Mouse (Mus musculus) myocyte (in vitro differentiated cells): ENCODE measurements at regions not wholly inside any gene's neighbourhood (a gene's known extent, or its start where the extent isn't known, plus 50 kb on each side); places are given as distances from the start of the nearest gene placed in this dataset.

Experiments used
- H3K27me3 ChIP-seq: one replicate; pipeline ENCODE4 v1.6.1; 2011; ENCODE audit not compliant: control insufficient read depth, insufficient read depth, insufficient read length
- H3K36me3 ChIP-seq: one replicate; pipeline ENCODE4 v1.6.1; 2011; ENCODE audit not compliant: control insufficient read depth, insufficient read depth
- H3K4me2 ChIP-seq: one replicate; pipeline ENCODE4 v1.6.1; 2011; ENCODE audit warnings: low read depth, control low read depth
- H3K4me3 ChIP-seq: one replicate; pipeline ENCODE4 v1.5.1; 2011; ENCODE audit warnings: mild to moderate bottlenecking, control low read depth, moderate library complexity
- H3K79me2 ChIP-seq: one replicate; pipeline ENCODE4 v1.6.1; 2011; ENCODE audit not compliant: control insufficient read depth, insufficient read depth
- H3ac ChIP-seq: one replicate; pipeline ENCODE4 v1.6.1; 2011; ENCODE audit not compliant: control insufficient read depth, insufficient read length
- CEBPB ChIP-seq: IDR thresholded peaks from 2 replicates; pipeline ENCODE4 v1.6.1; 2011; ENCODE audit warnings: mild to moderate bottlenecking, moderate library complexity; ENCODE audit not compliant: poor library complexity, insufficient read depth, severe bottlenecking
- E2F4 ChIP-seq: IDR thresholded peaks from one replicate; pipeline ENCODE4 v1.6.1; 2011; ENCODE audit warnings: mild to moderate bottlenecking, control low read depth, moderate library complexity; ENCODE audit not compliant: insufficient read depth
- MAX ChIP-seq: IDR thresholded peaks from one replicate; pipeline ENCODE4 v1.6.1; 2011; ENCODE audit warnings: low read depth, mild to moderate bottlenecking, control low read depth
- MYOD1 ChIP-seq, 3 experiments: IDR thresholded peaks; one replicate each; pipeline ENCODE4 v1.6.1; 2011; ENCODE audit warnings: control low read depth in 2 of 3, low read depth in 2 of 3, mild to moderate bottlenecking in 2 of 3, moderate library complexity in 1 of 3; ENCODE audit not compliant: insufficient read length in 2 of 3, control insufficient read depth in 1 of 3
- MYOG ChIP-seq, 3 experiments: IDR thresholded peaks; one replicate each; pipeline ENCODE4 v1.6.1; 2011; ENCODE audit warnings: control low read depth in 2 of 3, low read depth in 2 of 3, mild to moderate bottlenecking in 2 of 3; ENCODE audit not compliant: insufficient read length in 2 of 3, control insufficient read depth in 1 of 3, insufficient read depth in 1 of 3
- POLR2A ChIP-seq: IDR thresholded peaks from one replicate; pipeline ENCODE4 v1.6.1; 2011; ENCODE audit warnings: low read depth, mild to moderate bottlenecking, control low read depth, moderate library complexity; ENCODE audit not compliant: insufficient read length
- POLR2AphosphoS2 ChIP-seq: IDR thresholded peaks from one replicate; pipeline ENCODE4 v1.6.1; 2011; ENCODE audit warnings: low read depth, control low read depth; ENCODE audit not compliant: insufficient read length
- REST ChIP-seq: IDR thresholded peaks from one replicate; pipeline ENCODE4 v1.6.1; 2011; ENCODE audit warnings: mild to moderate bottlenecking, control low read depth, moderate library complexity; ENCODE audit not compliant: insufficient read depth, insufficient read length
- SRF ChIP-seq: IDR thresholded peaks from one replicate; pipeline ENCODE4 v1.6.1; 2011; ENCODE audit warnings: low read depth; ENCODE audit not compliant: control insufficient read depth, insufficient read length
- TCF12 ChIP-seq: IDR thresholded peaks from one replicate; pipeline ENCODE4 v1.6.1; 2011; ENCODE audit warnings: mild to moderate bottlenecking, control low read depth; ENCODE audit not compliant: poor library complexity, insufficient read depth, severe bottlenecking
- TCF3 ChIP-seq: IDR thresholded peaks from one replicate; pipeline ENCODE4 v1.6.1; 2011; ENCODE audit warnings: low read depth, control low read depth; ENCODE audit not compliant: insufficient read length
- USF1 ChIP-seq: IDR thresholded peaks from one replicate; pipeline ENCODE4 v1.6.1; 2011; ENCODE audit warnings: low read depth, mild to moderate bottlenecking, control low read depth, moderate library complexity

GRCm38 (mm10) chr14:48351652-48352051 lies 94.3 kb upstream of the Tmem260 start:
- H3K4me3 ChIP-seq: no peak overlapping the region
- TF ChIP-seq MYOG (IDR thresholded peaks at IDR 0.05; ENCODE audit: control insufficient read depth in 1 of 3, insufficient read depth in 1 of 3, insufficient read length in 2 of 3, low read depth in 2 of 3) (peak in 1 of 3 experiments; percentile 35), MYOD1 (IDR thresholded peaks at IDR 0.05; ENCODE audit: control insufficient read depth in 1 of 3, insufficient read length in 2 of 3, low read depth in 2 of 3) (peak in 2 of 3 experiments; percentile 61 to 68), TCF3 (no peak), CEBPB (no peak)
- H3K36me3 ChIP-seq: no peaks in the 10 kb centered on the region
- H3ac ChIP-seq: no peak overlapping the region
- no peaks in the 10 kb centered on the region for H3K79me2 ChIP-seq
- H3K27me3 ChIP-seq: no peaks in the 10 kb centered on the region
- no peak overlapping the region for H3K4me2 ChIP-seq

DNA sequence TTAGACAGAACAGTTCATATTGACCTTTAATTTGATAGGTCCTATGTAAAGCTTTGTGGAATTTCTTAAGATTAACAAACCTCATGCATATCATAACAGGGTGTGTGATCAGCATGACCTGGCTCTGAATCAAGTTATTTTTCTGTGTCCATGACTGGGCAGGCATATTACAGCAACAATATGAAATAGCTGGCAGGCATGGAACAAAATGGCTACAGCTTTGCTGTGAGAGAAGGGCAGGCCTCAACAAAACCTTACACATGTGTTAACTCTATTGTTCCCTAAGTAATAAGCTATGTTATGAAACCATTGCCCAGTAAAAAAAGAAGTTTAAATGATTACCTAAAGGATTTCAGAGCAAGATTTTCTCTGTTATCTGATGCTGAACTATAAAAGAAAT lies 93.1 kb upstream of the Tmem260 start:
- no peak overlapping the region for H3ac ChIP-seq
- H3K27me3 ChIP-seq: no peaks in the 10 kb centered on the region
- H3K36me3 ChIP-seq: no peaks in the 10 kb centered on the region
- H3K4me3 ChIP-seq: no peak overlapping the region
- no peaks in the 10 kb centered on the region for H3K79me2 ChIP-seq
- TF ChIP-seq TCF3 (no peak), MAX (no peak), TCF12 (no peak), E2F4 (no peak), REST (no peak), POLR2A (no peak), MYOD1 (IDR thresholded peaks at IDR 0.05; ENCODE audit: control insufficient read depth in 1 of 3, insufficient read length in 2 of 3, low read depth in 2 of 3) (no peak), CEBPB (no peak), SRF (no peak), POLR2AphosphoS2 (no peak), MYOG (IDR thresholded peaks at IDR 0.05; ENCODE audit: control insufficient read depth in 1 of 3, insufficient read depth in 1 of 3, insufficient read length in 2 of 3, low read depth in 2 of 3) (no peak), USF1 (no peak)
- no peak overlapping the region for H3K4me2 ChIP-seq

- Histone ChIP-seq H3K4me2 (no peak overlapping the region), H3ac (no peak overlapping the region), H3K79me2 (no peaks in the 10 kb centered on the region), H3K4me3 (no peak overlapping the region), H3K36me3 (no peaks in the 10 kb centered on the region), H3K27me3 (no peaks in the 10 kb centered on the region)
- no peak for TF ChIP-seq CEBPB
- TF ChIP-seq MAX: no peak
- TF ChIP-seq POLR2AphosphoS2: no peak
- TF ChIP-seq E2F4: no peak
- TF ChIP-seq POLR2A: no peak
- no peak for TF ChIP-seq SRF
- no peak for TF ChIP-seq REST
- TF ChIP-seq MYOD1 (IDR thresholded peaks at IDR 0.05; ENCODE audit: control insufficient read depth in 1 of 3, insufficient read length in 2 of 3, low read depth in 2 of 3): no peak
- no peak for TF ChIP-seq USF1
- TF ChIP-seq TCF3: no peak
- no peak for TF ChIP-seq MYOG (IDR thresholded peaks at IDR 0.05; ENCODE audit: control insufficient read depth in 1 of 3, insufficient read depth in 1 of 3, insufficient read length in 2 of 3, low read depth in 2 of 3)
- TF ChIP-seq TCF12: no peak
Observed at GRCm38 (mm10) chr14:48354176-48354575, 91.7 kb upstream of the Tmem260 start.

- no peak overlapping the region for H3K4me3 ChIP-seq
Observed at GRCm38 (mm10) chr14:48357441-48357840, 88.5 kb upstream of the Tmem260 start.

GRCm38 (mm10) chr14:48358487-48359159 lies 87.3 kb upstream of the Tmem260 start:
- Histone ChIP-seq H3K4me3 (no peak overlapping the region), H3K79me2 (no peaks in the 10 kb centered on the region), H3ac (no peak overlapping the region), H3K27me3 (no peaks in the 10 kb centered on the region), H3K36me3 (no peaks in the 10 kb centered on the region), H3K4me2 (peak overlapping the region; percentile 30)
- TF ChIP-seq REST (no peak), MAX (no peak), POLR2AphosphoS2 (no peak), POLR2A (no peak)

More at GRCm38 (mm10) chr14:48357441-48357840, 88.5 kb upstream of the Tmem260 start:
- no peaks in the 10 kb centered on the region for H3K27me3 ChIP-seq
- H3ac ChIP-seq: no peak overlapping the region
- no peaks in the 10 kb centered on the region for H3K79me2 ChIP-seq
- no peak for TF ChIP-seq USF1
- no peak for TF ChIP-seq CEBPB
- TF ChIP-seq MYOD1 (IDR thresholded peaks at IDR 0.05; ENCODE audit: control insufficient read depth in 1 of 3, insufficient read length in 2 of 3, low read depth in 2 of 3): no peak
- no peak for TF ChIP-seq MYOG (IDR thresholded peaks at IDR 0.05; ENCODE audit: control insufficient read depth in 1 of 3, insufficient read depth in 1 of 3, insufficient read length in 2 of 3, low read depth in 2 of 3)
- no peak for TF ChIP-seq TCF12
- TF ChIP-seq SRF: no peak
- no peak for TF ChIP-seq POLR2A
- TF ChIP-seq E2F4: no peak
- no peak for TF ChIP-seq MAX
- no peak for TF ChIP-seq TCF3
- TF ChIP-seq REST: no peak
- no peak for TF ChIP-seq POLR2AphosphoS2
- H3K36me3 ChIP-seq: no peaks in the 10 kb centered on the region
- H3K4me2 ChIP-seq: no peak overlapping the region
